Mouse (Mus musculus) heart, embryonic 14.5 days (tissue): ENCODE measurements around the gene Muc5b. TPM values are rescaled to one million over a fixed set of nuclear protein-coding genes. Genes with fewer than 3 reads are reported as not detected.

Experiments used
- ATAC-seq: fragments of 200-750 bp; cut with Nextera tagmentation; 2 replicates; pipeline ENCODE4 v1.8.0; 2017; ENCODE audit warnings: low read depth, moderate TSS enrichment; ENCODE audit not compliant: insufficient number of reproducible peaks, insufficient read depth, low FRiP score
- H3K27ac ChIP-seq, 2 experiments: fragments of 200-500 bp in 1 of 2; fragments of 300-500 bp in 1 of 2; sonication (generic) in 1 of 2; replicated peaks in 1 of 2; 2 replicates each; pipeline ENCODE4 v1.5.1; 2012 to 2014; ENCODE audit warnings: low read depth in 2 of 2, low read length in 2 of 2, control low read depth in 1 of 2, mild to moderate bottlenecking in 1 of 2, mixed read lengths in 1 of 2; ENCODE audit not compliant: control insufficient read depth in 1 of 2, insufficient read depth in 1 of 2
- H3K27me3 ChIP-seq: fragments of 300-500 bp; sonication (generic); 2 replicates; pipeline ENCODE4 v1.6.1; 2014; ENCODE audit warnings: mild to moderate bottlenecking, low read length, control low read depth; ENCODE audit not compliant: control insufficient read depth, insufficient read depth
- H3K36me3 ChIP-seq: fragments of 300-500 bp; sonication (generic); 2 replicates; pipeline ENCODE4 v1.6.1; 2014; ENCODE audit warnings: mild to moderate bottlenecking, control low read depth, low read length, mixed read lengths; ENCODE audit not compliant: control insufficient read depth, insufficient read depth
- H3K4me1 ChIP-seq, 2 experiments: fragments of 200-500 bp in 1 of 2; fragments of 300-500 bp in 1 of 2; sonication (generic) in 1 of 2; 2 replicates each; pipeline ENCODE4 v1.6.1; 2012 to 2014; ENCODE audit warnings: low read length in 2 of 2, control low read depth in 1 of 2, mixed read lengths in 1 of 2; ENCODE audit not compliant: control insufficient read depth in 2 of 2, insufficient read depth in 2 of 2
- H3K4me2 ChIP-seq: fragments of 300-500 bp; sonication (generic); 2 replicates; pipeline ENCODE4 v1.6.1; 2014; ENCODE audit warnings: mild to moderate bottlenecking, low read length
- H3K4me3 ChIP-seq, 2 experiments: fragments of 200-500 bp in 1 of 2; fragments of 300-500 bp in 1 of 2; sonication (generic) in 1 of 2; 2 replicates each; pipeline ENCODE4 v1.5.1; 2012 to 2014; ENCODE audit warnings: low read length in 2 of 2, mild to moderate bottlenecking in 2 of 2, control low read depth in 1 of 2, low read depth in 1 of 2, moderate library complexity in 1 of 2; ENCODE audit not compliant: control insufficient read depth in 1 of 2, insufficient read depth in 1 of 2
- H3K9ac ChIP-seq: fragments of 300-500 bp; sonication (generic); 2 replicates; pipeline ENCODE4 v1.6.1; 2014; ENCODE audit warnings: mild to moderate bottlenecking, low read length
- H3K9me3 ChIP-seq: fragments of 300-500 bp; sonication (generic); 2 replicates; pipeline ENCODE4 v1.6.1; 2016; ENCODE audit warnings: low read length, control low read depth; ENCODE audit not compliant: control insufficient read depth
- WGBS: fragments of 180-500 bp; shearing (Covaris S2); extraction: QIAGEN DNeasy Blood & Tissue Kit; methylation state at CpG from one replicate; pipeline ENCODE4 v1.1.7; 2014; 5-methylcytosine and 5-hydroxymethylcytosine counted together
- polyA plus RNA-seq: library from polyadenylated mRNA; unstranded; fragments of >200 nt; fragmentation: Nextera tagmentation; extraction: Ambion mirVana; gene quantifications from 2 replicates; pipeline ENCODE4 v1.2.1, GENCODE M21; 2014

Muc5b gene
- polyA plus RNA-seq, 1 experiment from 2014 or later = 0.04 TPM

DNA sequence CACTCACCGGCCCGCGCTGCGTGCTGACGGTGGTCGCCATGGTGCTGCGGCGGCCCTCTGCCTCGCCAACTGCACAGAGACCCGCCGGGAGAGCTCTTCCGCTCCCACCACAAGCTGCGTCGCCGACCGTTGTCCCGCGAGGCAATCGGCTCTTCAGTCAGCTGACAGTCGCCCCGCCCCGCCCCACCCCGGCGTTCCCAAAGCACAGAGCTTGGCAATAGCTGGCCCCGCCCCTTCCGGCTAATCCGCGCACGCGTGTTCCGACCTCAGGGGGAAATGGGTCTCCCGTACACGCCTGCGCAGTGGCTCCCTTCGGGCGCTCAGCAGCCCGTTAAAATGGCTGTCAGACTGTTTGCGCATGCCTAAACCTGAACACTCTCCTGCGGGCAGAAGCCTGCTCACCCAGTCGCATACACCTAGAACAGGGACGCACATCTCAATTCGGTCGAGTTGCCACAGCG is 63.4 kb downstream of the Muc5b start:
- ATAC-seq = peak; percentile 98
- Histone ChIP-seq H3K36me3 (no peaks in the 10 kb centered on the region), H3K27me3 (peaks cover 18% of the 10 kb centered on the region), H3K9me3 (no peaks in the 10 kb centered on the region), H3K27ac (peak overlapping the region; percentile 64 to 77), H3K4me3 (peak overlapping the region; percentile 74 to 83), H3K4me2 (peak overlapping the region; percentile 95), H3K4me1 (peaks cover 8 to 29% of the 10 kb centered on the region in 2 experiments), H3K9ac (peak overlapping the region; percentile 96)
- under 1% methylated on average over 44 of the region's 44 CpGs for WGBS

- no peak for ATAC-seq
- H3K27me3 ChIP-seq = peaks cover 22% of the 10 kb centered on the region
- H3K9me3 ChIP-seq = no peaks in the 10 kb centered on the region
- H3K4me1 ChIP-seq = peaks cover 7 to 29% of the 10 kb centered on the region in 2 experiments
- H3K27ac ChIP-seq = peak overlapping the region in 1 of 2 experiments; percentile 77; a peak in 2 of 4 replicates
- peak overlapping the region; percentile 79 for H3K4me2 ChIP-seq
- WGBS = 69% methylated on average over 4 of the region's 4 CpGs
- H3K36me3 ChIP-seq = no peaks in the 10 kb centered on the region
- H3K9ac ChIP-seq = peak overlapping the region; percentile 76
- H3K4me3 ChIP-seq = peak overlapping the region; percentile 74 to 83
These were observed 63.9 kb downstream of the Muc5b start for GRCm38 (mm10) chr7:141902791-141903190.

DNA sequence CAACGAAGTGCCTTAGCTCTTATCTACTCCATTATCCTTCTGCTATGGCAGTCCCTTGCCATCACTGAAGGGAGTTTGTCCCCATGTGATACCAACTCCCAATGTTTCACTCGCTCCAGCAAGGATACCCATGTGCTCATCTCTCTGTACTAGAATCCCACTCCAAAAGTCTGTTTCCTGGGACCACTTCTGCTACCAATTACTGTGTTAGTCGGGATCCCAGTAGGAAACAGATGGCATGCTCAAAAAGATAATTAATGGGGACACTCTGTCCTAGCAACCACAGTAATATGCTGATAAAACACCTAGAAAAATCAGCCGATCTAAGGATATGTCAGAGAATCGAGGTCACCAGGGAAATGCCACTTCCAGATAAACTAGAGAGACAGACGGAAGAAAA is 69.7 kb downstream of the Muc5b start:
- Histone ChIP-seq H3K9ac (no peak overlapping the region), H3K36me3 (no peaks in the 10 kb centered on the region), H3K9me3 (no peaks in the 10 kb centered on the region), H3K4me3 (no peak overlapping the region), H3K4me2 (no peak overlapping the region), H3K27me3 (peaks cover 42% of the 10 kb centered on the region), H3K27ac (no peak overlapping the region), H3K4me1 (no peaks in the 10 kb centered on the region)
- 62% methylated on average over 6 of the region's 6 CpGs for WGBS
- ATAC-seq = no peak

GRCm38 (mm10) chr7:141911305-141911704 is 72.4 kb downstream of the Muc5b start:
- H3K9me3 ChIP-seq = no peaks in the 10 kb centered on the region
- no peaks in the 10 kb centered on the region for H3K4me1 ChIP-seq
- no peaks in the 10 kb centered on the region for H3K36me3 ChIP-seq
- H3K4me2 ChIP-seq = no peak overlapping the region
- no peak overlapping the region for H3K4me3 ChIP-seq
- no peak overlapping the region for H3K9ac ChIP-seq
- peaks cover 29% of the 10 kb centered on the region for H3K27me3 ChIP-seq
- no peak overlapping the region for H3K27ac ChIP-seq
- no peak for ATAC-seq
- 64% methylated on average over 3 of the region's 3 CpGs for WGBS

GRCm38 (mm10) chr7:141918407-141918806 is 79.5 kb downstream of the Muc5b start, which contains the start of gene Tollip:
Gene Tollip (minus strand): TSS chr7:141918507.
- Histone ChIP-seq H3K27me3 (0 out of 2 replicates have a peak, but pooled peaks cover under 1% of the 10 kb centered on the region), H3K4me1 (no peaks in the 10 kb centered on the region), H3K27ac (no peak within 1 kb of the TSS), H3K9ac (no peak within 1 kb of the TSS), H3K4me3 (no peak within 1 kb of the TSS), H3K36me3 (no peaks in the 10 kb centered on the region), H3K9me3 (no peaks in the 10 kb centered on the region), H3K4me2 (no peak within 1 kb of the TSS)
- no peak for ATAC-seq
- WGBS = 91% methylated on average over 2 of the region's 2 CpGs

Other genes starting within 250 kb of the Muc5b start
- gene Muc6, start 183.8 kb upstream of the Muc5b start, polyA plus RNA-seq = 0.09 and 0.11 TPM in 2 replicates
- 0.20 and 0.31 TPM in 2 replicates for gene Muc2, start 148.7 kb upstream of the Muc5b start, polyA plus RNA-seq
- gene Muc5ac, start 50.1 kb upstream of the Muc5b start, polyA plus RNA-seq = 0.07 TPM in 1 of 2 replicates, not detected in the other
- gene Tollip, start 79.4 kb downstream of the Muc5b start, polyA plus RNA-seq = 41.5 and 41.7 TPM in 2 replicates
- 0.27 and 0.69 TPM in 2 replicates for gene Brsk2, start 110.7 kb downstream of the Muc5b start, polyA plus RNA-seq
- 46.8 and 48.9 TPM in 2 replicates for gene Mob2, start 222.0 kb downstream of the Muc5b start, polyA plus RNA-seq